Mouse (Mus musculus): ENCODE measurements around the gene Postn. TPM values are rescaled to one million over a fixed set of nuclear protein-coding genes. Genes with fewer than 3 reads are reported as not detected.

The Postn gene
- polyA plus RNA-seq, 1 experiment from 2014 or later: 429 TPM

DNA sequence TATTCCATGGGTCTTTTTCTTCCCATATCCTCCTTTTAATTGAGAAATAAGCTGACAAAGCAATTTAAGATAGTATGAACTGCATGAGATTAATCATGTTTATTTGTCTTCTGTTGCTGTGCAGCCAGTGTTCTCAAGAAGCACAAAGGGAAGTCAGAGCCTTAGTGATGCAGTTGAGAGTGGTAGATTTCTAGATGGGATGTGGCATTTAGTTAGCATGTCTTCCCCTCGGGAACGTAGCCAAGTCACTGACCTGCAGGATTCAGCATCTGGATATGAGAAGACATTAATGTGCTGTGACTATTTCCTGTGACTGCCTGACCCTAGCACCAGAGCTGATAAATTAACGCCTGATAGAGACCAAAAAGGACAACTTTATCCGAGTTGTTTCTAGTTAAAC, 19.1 kb downstream of the Postn start:
- no peak overlapping the region for H3K4me3 ChIP-seq
- H3K9me3 ChIP-seq (replicated peaks): no peaks in the 10 kb centered on the region
- no peaks in the 10 kb centered on the region for H3K36me3 ChIP-seq
- H3K27me3 ChIP-seq: no peaks in the 10 kb centered on the region
- H3K4me2 ChIP-seq: no peak overlapping the region
- no peak for ATAC-seq (replicated peaks; ENCODE audit: insufficient number of reproducible peaks, insufficient read depth, low FRiP score, low read depth)
- H3K4me1 ChIP-seq (replicated peaks): no peaks in the 10 kb centered on the region
- H3K9ac ChIP-seq: no peak overlapping the region
- 56% methylated on average over 4 of the region's 4 CpGs for WGBS
- H3K27ac ChIP-seq: no peak overlapping the region

- ATAC-seq (replicated peaks; ENCODE audit: insufficient number of reproducible peaks, insufficient read depth, low FRiP score, low read depth): no peak
- 15% methylated on average over 2 of the region's 2 CpGs for WGBS
- Histone ChIP-seq H3K4me2 (no peak overlapping the region), H3K4me3 (no peak overlapping the region), H3K9me3 (replicated peaks) (no peaks in the 10 kb centered on the region), H3K27me3 (no peaks in the 10 kb centered on the region), H3K9ac (no peak overlapping the region), H3K27ac (no peak overlapping the region), H3K36me3 (no peaks in the 10 kb centered on the region), H3K4me1 (replicated peaks) (no peaks in the 10 kb centered on the region; the same call in 1 of the 2 replicates)
Observed at GRCm38 (mm10) chr3:54399321-54399720, 38.4 kb downstream of the Postn start.

DNA sequence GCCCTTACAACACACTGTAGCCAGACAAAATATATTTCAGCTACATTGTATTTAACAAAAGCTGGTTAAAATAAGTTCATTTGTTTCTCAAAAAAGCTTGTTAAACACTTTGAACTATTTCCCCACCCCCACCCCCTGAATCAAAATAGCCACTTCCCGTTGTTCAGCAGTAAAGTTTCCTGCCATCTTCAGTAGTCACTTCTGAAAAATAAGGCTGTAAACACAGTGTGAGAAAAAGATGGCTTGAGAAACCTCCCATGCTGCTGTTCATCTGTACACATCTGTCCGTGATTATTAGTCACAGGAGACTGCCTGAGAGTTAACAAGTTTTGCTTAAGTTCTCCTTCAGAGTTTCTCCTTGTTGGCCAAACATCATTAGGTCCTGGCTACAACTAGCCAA, 39.0 kb downstream of the Postn start:
- Histone ChIP-seq H3K4me2 (no peak overlapping the region), H3K4me3 (no peak overlapping the region), H3K9me3 (replicated peaks) (no peaks in the 10 kb centered on the region), H3K9ac (no peak overlapping the region), H3K36me3 (no peaks in the 10 kb centered on the region), H3K4me1 (replicated peaks) (no peaks in the 10 kb centered on the region; the same call in 1 of the 2 replicates), H3K27ac (no peak overlapping the region), H3K27me3 (no peaks in the 10 kb centered on the region)
- no peak for ATAC-seq (replicated peaks; ENCODE audit: insufficient number of reproducible peaks, insufficient read depth, low FRiP score, low read depth)
- WGBS: 58% methylated on average over 2 of the region's 2 CpGs

DNA sequence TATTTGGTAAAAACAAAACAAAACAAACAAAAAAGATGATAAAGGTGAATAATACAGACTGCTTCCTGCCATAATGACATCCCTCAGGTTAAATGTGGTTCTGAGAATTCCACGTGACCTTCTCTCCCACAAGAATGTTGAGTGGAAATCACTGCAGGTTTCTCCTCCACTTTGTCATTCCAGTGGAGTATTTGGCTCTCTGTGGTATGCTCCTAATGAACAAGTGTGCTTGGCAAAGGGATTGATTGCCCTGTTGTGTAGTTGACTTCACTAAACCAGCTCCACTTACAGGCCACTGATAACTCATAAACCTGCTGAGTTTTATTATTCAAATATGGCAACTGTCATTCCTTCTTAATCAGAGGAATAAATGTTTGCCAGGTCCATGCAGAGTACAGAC, 39.7 kb downstream of the Postn start:
- no peak overlapping the region for H3K9ac ChIP-seq
- no peak overlapping the region for H3K4me3 ChIP-seq
- H3K27ac ChIP-seq: no peak overlapping the region
- H3K4me2 ChIP-seq: no peak overlapping the region
- H3K27me3 ChIP-seq: no peaks in the 10 kb centered on the region
- no peak; the same call in 1 of the 2 replicates for ATAC-seq (replicated peaks; ENCODE audit: insufficient number of reproducible peaks, insufficient read depth, low FRiP score, low read depth)
- no peaks in the 10 kb centered on the region for H3K36me3 ChIP-seq
- 48% methylated on average over 1 of the region's 1 CpGs for WGBS
- no peaks in the 10 kb centered on the region; the same call in 1 of the 2 replicates for H3K4me1 ChIP-seq (replicated peaks)
- no peaks in the 10 kb centered on the region for H3K9me3 ChIP-seq (replicated peaks)

GRCm38 (mm10) chr3:54401706-54402105, 40.8 kb downstream of the Postn start:
- Histone ChIP-seq H3K9ac (no peak overlapping the region), H3K4me3 (no peak overlapping the region), H3K36me3 (no peaks in the 10 kb centered on the region), H3K9me3 (replicated peaks) (no peaks in the 10 kb centered on the region), H3K4me1 (replicated peaks) (no peaks in the 10 kb centered on the region; the same call in 1 of the 2 replicates), H3K27me3 (no peaks in the 10 kb centered on the region), H3K4me2 (no peak overlapping the region), H3K27ac (no peak overlapping the region)
- ATAC-seq (replicated peaks; ENCODE audit: insufficient number of reproducible peaks, insufficient read depth, low FRiP score, low read depth): no peak
- 69% methylated on average over 5 of the region's 5 CpGs for WGBS

GRCm38 (mm10) chr3:54403791-54404190, 42.9 kb downstream of the Postn start:
- H3K27me3 ChIP-seq: no peaks in the 10 kb centered on the region
- H3K36me3 ChIP-seq: no peaks in the 10 kb centered on the region
- H3K9me3 ChIP-seq (replicated peaks): no peaks in the 10 kb centered on the region
- H3K27ac ChIP-seq: no peak overlapping the region
- H3K4me2 ChIP-seq: no peak overlapping the region
- 63% methylated on average over 3 of the region's 3 CpGs for WGBS
- H3K4me3 ChIP-seq: no peak overlapping the region
- no peak overlapping the region for H3K9ac ChIP-seq
- H3K4me1 ChIP-seq (replicated peaks): no peaks in the 10 kb centered on the region; the same call in 1 of the 2 replicates
- no peak for ATAC-seq (replicated peaks; ENCODE audit: insufficient number of reproducible peaks, insufficient read depth, low FRiP score, low read depth)

- H3K4me2 ChIP-seq: no peak overlapping the region
- H3K9me3 ChIP-seq (replicated peaks): no peaks in the 10 kb centered on the region
- H3K27me3 ChIP-seq: no peaks in the 10 kb centered on the region
- H3K4me3 ChIP-seq: no peak overlapping the region
- WGBS: 36% methylated on average over 2 of the region's 2 CpGs
- H3K9ac ChIP-seq: no peak overlapping the region
- no peaks in the 10 kb centered on the region for H3K36me3 ChIP-seq
- H3K4me1 ChIP-seq (replicated peaks): 0 out of 2 replicates have a peak, but pooled peaks cover 2% of the 10 kb centered on the region
- H3K27ac ChIP-seq: no peak overlapping the region
- ATAC-seq (replicated peaks; ENCODE audit: insufficient number of reproducible peaks, insufficient read depth, low FRiP score, low read depth): no peak
Observed at GRCm38 (mm10) chr3:54406567-54406966, 45.7 kb downstream of the Postn start.

DNA sequence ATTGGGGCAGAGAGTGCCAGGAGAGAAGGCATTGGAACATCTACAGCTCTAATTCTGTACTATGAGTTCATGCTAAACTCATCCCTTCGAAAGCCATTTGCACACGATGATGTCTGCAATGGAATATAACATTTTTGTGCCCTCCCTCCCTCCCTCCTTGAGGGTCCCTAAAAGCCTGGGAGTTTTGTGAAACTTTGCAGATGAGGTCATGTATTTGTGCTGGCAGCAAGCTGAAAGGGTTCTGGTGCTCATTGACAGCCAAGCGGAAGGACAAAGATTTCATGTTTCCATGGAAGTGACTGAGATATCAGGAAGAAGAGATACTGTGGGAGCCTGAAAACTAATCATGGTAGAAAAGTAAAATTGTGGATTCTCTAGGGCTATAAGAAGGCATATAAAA, 50.1 kb downstream of the Postn start:
- no peak overlapping the region for H3K9ac ChIP-seq
- ATAC-seq (replicated peaks; ENCODE audit: insufficient number of reproducible peaks, insufficient read depth, low FRiP score, low read depth): no peak
- 0 out of 2 replicates have a peak, but pooled peaks cover 2% of the 10 kb centered on the region for H3K4me1 ChIP-seq (replicated peaks)
- 53% methylated on average over 3 of the region's 3 CpGs for WGBS
- H3K9me3 ChIP-seq (replicated peaks): no peaks in the 10 kb centered on the region
- H3K36me3 ChIP-seq: no peaks in the 10 kb centered on the region
- H3K4me2 ChIP-seq: no peak overlapping the region
- H3K27me3 ChIP-seq: no peaks in the 10 kb centered on the region
- H3K4me3 ChIP-seq: no peak overlapping the region
- H3K27ac ChIP-seq: peak overlapping the region; percentile 42

GRCm38 (mm10) chr3:54412885-54413583, 52.1 kb downstream of the Postn start:
- Histone ChIP-seq H3K9me3 (replicated peaks) (no peaks in the 10 kb centered on the region), H3K36me3 (no peaks in the 10 kb centered on the region), H3K4me3 (no peak overlapping the region), H3K27ac (0 out of 2 replicates have a peak overlapping the region, but pooled peaks have one; percentile 40), H3K27me3 (no peaks in the 10 kb centered on the region), H3K4me1 (replicated peaks) (0 out of 2 replicates have a peak, but pooled peaks cover 2% of the 10 kb centered on the region), H3K9ac (no peak overlapping the region), H3K4me2 (no peak overlapping the region)
- no peak for ATAC-seq (replicated peaks; ENCODE audit: insufficient number of reproducible peaks, insufficient read depth, low FRiP score, low read depth)
- WGBS: 65% methylated on average over 7 of the region's 7 CpGs

DNA sequence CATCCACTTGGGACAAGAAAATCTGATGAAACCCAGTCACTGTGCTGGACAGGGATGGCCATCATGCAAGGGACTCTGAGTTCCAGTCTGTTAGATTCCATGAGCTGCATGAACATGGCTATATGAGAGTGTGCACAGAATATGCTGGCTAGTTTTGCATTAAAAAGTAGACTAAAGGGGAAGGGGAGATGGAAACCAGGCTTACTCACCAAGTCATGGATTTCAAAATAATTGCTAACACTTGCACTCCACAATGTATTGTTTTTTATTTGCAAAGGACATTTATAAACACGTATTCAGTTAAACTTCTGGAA, 52.6 kb downstream of the Postn start:
- 0 out of 2 replicates have a peak overlapping the region, but pooled peaks have one; percentile 40 for H3K27ac ChIP-seq
- no peaks in the 10 kb centered on the region for H3K9me3 ChIP-seq (replicated peaks)
- WGBS: 64% methylated on average over 1 of the region's 1 CpGs

GRCm38 (mm10) chr3:54414386-54414785, 53.5 kb downstream of the Postn start:
- ATAC-seq (replicated peaks; ENCODE audit: insufficient number of reproducible peaks, insufficient read depth, low FRiP score, low read depth): no peak
- Histone ChIP-seq H3K27ac (no peak overlapping the region), H3K4me2 (no peak overlapping the region), H3K4me1 (replicated peaks) (0 out of 2 replicates have a peak, but pooled peaks cover 2% of the 10 kb centered on the region), H3K36me3 (no peaks in the 10 kb centered on the region), H3K9me3 (replicated peaks) (no peaks in the 10 kb centered on the region), H3K27me3 (no peaks in the 10 kb centered on the region), H3K9ac (no peak overlapping the region), H3K4me3 (no peak overlapping the region)
- 53% methylated on average over 1 of the region's 1 CpGs for WGBS

More for the DNA sequence above, 52.6 kb downstream of the Postn start:
- Histone ChIP-seq H3K9ac (no peak overlapping the region), H3K27me3 (no peaks in the 10 kb centered on the region), H3K4me1 (replicated peaks) (0 out of 2 replicates have a peak, but pooled peaks cover 2% of the 10 kb centered on the region), H3K4me3 (no peak overlapping the region), H3K36me3 (no peaks in the 10 kb centered on the region), H3K4me2 (no peak overlapping the region)
- no peak for ATAC-seq (replicated peaks; ENCODE audit: insufficient number of reproducible peaks, insufficient read depth, low FRiP score, low read depth)

GRCm38 (mm10) chr3:54417833-54418386, 57.0 kb downstream of the Postn start:
- Histone ChIP-seq H3K9ac (no peak overlapping the region), H3K27ac (no peak overlapping the region), H3K4me3 (no peak overlapping the region), H3K4me2 (no peak overlapping the region), H3K4me1 (replicated peaks) (no peaks in the 10 kb centered on the region), H3K36me3 (no peaks in the 10 kb centered on the region), H3K9me3 (replicated peaks) (no peaks in the 10 kb centered on the region), H3K27me3 (no peaks in the 10 kb centered on the region)
- ATAC-seq (replicated peaks; ENCODE audit: insufficient number of reproducible peaks, insufficient read depth, low FRiP score, low read depth): no peak
- WGBS: 40% methylated on average over 6 of the region's 6 CpGs
